Mouse (Mus musculus) forebrain, embryonic 15.5 days (tissue): ENCODE results near the gene Tmem184c. TPM values are rescaled to one million over a fixed set of nuclear protein-coding genes. Genes with fewer than 3 reads are reported as not detected.

Experiments
- ATAC-seq: fragments of 200-750 bp; cut with Nextera tagmentation; replicated peaks from 2 replicates; pipeline ENCODE4 v1.8.0; 2017; ENCODE audit warnings: mild to moderate bottlenecking, moderate TSS enrichment, moderate library complexity
- H3K27ac ChIP-seq: fragments of 300-500 bp; sonication (generic); replicated peaks from 2 replicates; pipeline ENCODE4 v1.5.1; 2015; ENCODE audit warnings: mild to moderate bottlenecking, inconsistent platforms
- H3K27me3 ChIP-seq: fragments of 300-500 bp; sonication (generic); 2 replicates; pipeline ENCODE4 v1.6.1; 2015; ENCODE audit warnings: inconsistent platforms
- H3K36me3 ChIP-seq: fragments of 300-500 bp; sonication (generic); 2 replicates; pipeline ENCODE4 v1.6.1; 2015; ENCODE audit warnings: mild to moderate bottlenecking, inconsistent platforms
- H3K4me1 ChIP-seq: fragments of 300-500 bp; sonication (generic); 2 replicates; pipeline ENCODE4 v1.6.1; 2015; ENCODE audit warnings: inconsistent platforms
- H3K4me2 ChIP-seq: fragments of 300-500 bp; sonication (generic); replicated peaks from 2 replicates; pipeline ENCODE4 v1.6.1; 2015; ENCODE audit warnings: mild to moderate bottlenecking, inconsistent platforms
- H3K4me3 ChIP-seq: fragments of 300-500 bp; sonication (generic); 2 replicates; pipeline ENCODE4 v1.5.1; 2015; ENCODE audit warnings: mild to moderate bottlenecking, inconsistent platforms
- H3K9ac ChIP-seq: fragments of 300-500 bp; sonication (generic); replicated peaks from 2 replicates; pipeline ENCODE4 v1.6.1; 2015; ENCODE audit warnings: mild to moderate bottlenecking, inconsistent platforms
- H3K9me3 ChIP-seq: fragments of 300-500 bp; sonication (generic); 2 replicates; pipeline ENCODE4 v1.6.1; 2016; ENCODE audit warnings: inconsistent platforms
- WGBS: fragments of 180-500 bp; shearing (Covaris S2); methylation state at CpG from one replicate; pipeline ENCODE4 v1.1.7; 2015; ENCODE audit warnings: mixed read lengths; 5-methylcytosine and 5-hydroxymethylcytosine counted together
- polyA plus RNA-seq: library from polyadenylated mRNA; unstranded; fragments of >200 nt; fragmentation: Nextera tagmentation; extraction: Ambion mirVana; gene quantifications from 2 replicates; pipeline ENCODE4 v1.2.1, GENCODE M21; 2015

Gene Tmem184c
- 65.4 and 68.4 TPM in 2 replicates for polyA plus RNA-seq

DNA sequence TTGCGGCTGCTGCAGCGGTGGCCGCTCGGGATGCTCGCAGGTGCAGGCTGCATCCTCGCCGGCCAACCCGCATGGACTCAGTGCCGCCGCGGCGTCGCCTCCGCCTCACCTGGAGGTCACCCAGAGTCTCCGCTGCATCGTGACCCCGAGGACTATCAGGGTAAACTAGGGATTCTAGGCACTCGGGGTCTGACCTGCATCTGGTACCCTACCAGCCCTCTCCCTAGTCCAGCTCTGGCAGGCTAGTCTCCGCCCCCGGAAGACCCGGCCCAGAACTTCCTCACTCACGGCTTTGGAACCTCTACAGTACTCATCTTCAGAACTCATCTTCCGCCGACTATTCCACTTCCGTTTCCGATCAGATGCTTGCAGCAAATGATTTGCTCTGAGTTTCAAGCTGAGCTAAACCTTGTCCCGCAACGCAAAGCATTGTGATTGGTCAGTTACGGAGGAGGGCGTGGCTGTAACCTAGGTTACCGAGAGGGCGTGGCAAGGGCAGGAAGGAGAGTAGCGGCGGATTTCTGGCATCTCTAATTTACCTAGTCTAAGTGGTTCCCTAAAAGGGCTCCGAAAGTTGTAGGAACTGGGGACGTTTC, at the start of gene Tmem184c:
Gene Tmem184c (minus strand): TSS at position 325 of the 596 bp plus-strand sequence.
- H3K9me3 ChIP-seq, result no peaks in the 10 kb centered on the region
- H3K4me2 ChIP-seq, result peak within 1 kb of the TSS; percentile 76
- H3K4me3 ChIP-seq, result peak within 1 kb of the TSS; percentile 70
- peaks cover 22% of the 10 kb centered on the region for H3K4me1 ChIP-seq
- peak within 1 kb of the TSS; percentile 61 for H3K9ac ChIP-seq
- peaks cover 3% of the 10 kb centered on the region for H3K36me3 ChIP-seq
- H3K27ac ChIP-seq, result peak within 1 kb of the TSS; percentile 64
- under 1% methylated on average over 36 of the region's 36 CpGs for WGBS
- no peaks in the 10 kb centered on the region for H3K27me3 ChIP-seq
- ATAC-seq, result peak; percentile 99

DNA sequence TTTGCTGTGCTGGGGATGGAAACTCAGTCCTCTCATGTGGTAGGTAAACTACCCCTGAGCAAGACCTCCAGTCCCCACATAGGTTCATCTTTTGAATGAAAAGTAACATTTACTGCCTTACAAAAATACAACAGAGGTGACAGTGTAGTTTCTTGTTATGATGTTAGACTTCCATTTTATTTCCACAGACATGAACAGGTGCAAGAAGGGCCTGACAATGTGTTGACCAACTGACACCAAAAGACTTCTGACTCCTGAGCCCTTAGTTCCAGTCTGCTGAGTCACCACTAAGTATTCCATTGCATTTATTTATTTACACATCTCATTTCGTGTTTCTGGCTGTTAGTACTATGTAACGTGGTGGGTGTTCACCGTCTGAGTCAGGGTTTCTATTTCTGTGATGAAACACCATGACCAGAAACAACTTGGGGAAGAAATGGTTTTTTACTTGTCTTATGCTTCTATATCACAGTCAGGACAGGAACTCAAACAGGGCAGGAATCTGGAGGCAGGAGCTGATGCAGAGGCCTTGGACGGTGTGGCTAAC, 49.1 kb upstream of the Tmem184c start:
- Histone ChIP-seq H3K36me3 (no peaks in the 10 kb centered on the region), H3K9me3 (no peaks in the 10 kb centered on the region), H3K4me3 (no peak overlapping the region), H3K27ac (no peak overlapping the region), H3K4me2 (no peak overlapping the region), H3K9ac (no peak overlapping the region), H3K4me1 (no peaks in the 10 kb centered on the region), H3K27me3 (no peaks in the 10 kb centered on the region)
- WGBS, result 85% methylated on average over 4 of the region's 4 CpGs
- ATAC-seq, result no peak

DNA sequence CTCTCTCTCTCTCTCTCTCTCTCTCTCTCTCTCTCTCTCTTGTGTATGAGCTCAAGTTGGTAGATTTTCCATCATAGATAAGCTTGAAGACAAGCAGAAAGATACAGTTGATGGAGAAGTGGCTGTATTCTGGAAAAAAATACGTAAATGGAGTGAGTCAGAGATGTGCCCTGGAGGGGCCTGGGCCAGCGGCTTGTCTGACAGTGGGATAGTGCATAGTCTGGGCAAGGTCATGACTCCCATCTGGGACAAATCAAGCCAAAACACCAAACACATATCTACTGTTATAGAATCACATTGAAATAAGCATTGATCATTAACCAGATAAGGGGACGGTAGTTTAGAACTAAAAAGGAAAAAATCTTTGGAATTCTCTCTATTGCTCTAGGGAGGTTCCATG, 47.9 kb upstream of the Tmem184c start:
- H3K4me2 ChIP-seq, result no peak overlapping the region
- no peaks in the 10 kb centered on the region for H3K36me3 ChIP-seq
- no peak overlapping the region for H3K9ac ChIP-seq
- H3K9me3 ChIP-seq, result no peaks in the 10 kb centered on the region
- no peaks in the 10 kb centered on the region for H3K4me1 ChIP-seq
- no peaks in the 10 kb centered on the region for H3K27me3 ChIP-seq
- no peak overlapping the region for H3K27ac ChIP-seq
- H3K4me3 ChIP-seq, result no peak overlapping the region
- no peak for ATAC-seq
- 90% methylated on average over 3 of the region's 3 CpGs for WGBS

DNA sequence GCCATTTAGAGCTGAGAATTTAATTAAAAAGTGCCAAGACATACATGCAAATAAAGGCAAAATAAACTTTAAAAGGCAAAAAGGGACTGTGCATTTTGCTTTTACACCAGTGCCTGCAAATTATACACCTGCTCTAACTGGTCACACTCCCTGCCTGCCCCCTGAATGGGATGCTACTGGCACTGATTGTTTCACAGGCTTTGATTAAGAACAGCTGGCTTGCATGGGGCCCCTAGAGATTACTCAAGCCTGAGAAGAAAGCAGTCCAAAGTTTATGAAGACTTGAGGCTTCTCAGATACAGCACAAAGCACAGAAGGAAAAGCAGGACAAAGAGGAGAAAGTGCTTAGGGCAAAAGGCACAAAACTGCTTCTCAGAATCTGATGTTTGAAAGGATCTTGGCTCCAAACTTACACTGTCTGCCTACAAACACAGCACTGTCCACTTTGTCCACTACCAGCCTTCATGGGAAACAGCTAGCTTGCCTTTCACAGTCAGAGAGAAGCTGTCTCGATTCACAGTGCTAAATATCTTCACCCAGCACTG, 40.2 kb upstream of the Tmem184c start:
- ATAC-seq, result no peak
- Histone ChIP-seq H3K36me3 (no peaks in the 10 kb centered on the region), H3K9me3 (no peaks in the 10 kb centered on the region), H3K4me1 (no peaks in the 10 kb centered on the region), H3K9ac (no peak overlapping the region), H3K27me3 (no peaks in the 10 kb centered on the region), H3K4me2 (no peak overlapping the region), H3K27ac (no peak overlapping the region), H3K4me3 (no peak overlapping the region)
- 58% methylated on average over 1 of the region's 1 CpGs for WGBS

DNA sequence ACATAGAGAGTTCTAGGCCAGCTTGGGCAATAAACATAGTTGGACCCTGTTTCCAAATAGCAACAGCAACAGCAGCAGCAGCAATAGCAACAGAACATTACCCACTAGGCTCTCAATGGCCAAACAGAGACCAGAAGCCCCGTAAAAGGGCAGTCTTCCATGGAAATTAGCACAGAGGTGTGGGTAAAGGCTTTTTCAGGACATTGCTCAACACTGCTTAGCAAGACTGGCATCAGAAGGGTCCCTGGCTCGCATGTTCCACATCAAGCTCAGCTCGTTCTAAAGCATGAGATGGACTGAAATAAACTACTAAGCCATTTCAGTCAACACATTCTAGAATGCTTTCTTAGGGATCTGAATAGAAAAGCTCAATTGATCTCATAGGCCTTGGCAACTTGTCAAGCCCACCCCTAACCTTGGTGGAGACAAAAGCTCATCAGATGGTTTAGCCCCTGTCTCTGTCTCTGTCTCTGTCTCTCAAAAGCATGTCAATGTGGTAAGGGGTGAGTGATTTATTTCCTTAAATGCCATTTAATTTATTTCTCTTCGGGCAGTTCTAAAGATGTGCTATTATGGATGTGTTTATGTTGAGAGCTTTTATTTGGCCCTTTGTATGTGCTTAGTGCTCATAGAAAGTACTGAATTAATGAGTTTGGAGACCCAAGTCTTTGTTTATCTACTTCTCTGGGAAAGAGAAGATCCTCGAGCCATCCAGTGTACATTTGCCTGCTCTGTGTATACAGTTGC, 29.8 kb upstream of the Tmem184c start:
- Histone ChIP-seq H3K9ac (no peak overlapping the region), H3K4me3 (no peak overlapping the region), H3K4me2 (no peak overlapping the region), H3K9me3 (no peaks in the 10 kb centered on the region), H3K27me3 (no peaks in the 10 kb centered on the region), H3K36me3 (no peaks in the 10 kb centered on the region), H3K27ac (no peak overlapping the region), H3K4me1 (no peaks in the 10 kb centered on the region)
- no peak for ATAC-seq
- WGBS, result 31% methylated on average over 5 of the region's 5 CpGs

DNA sequence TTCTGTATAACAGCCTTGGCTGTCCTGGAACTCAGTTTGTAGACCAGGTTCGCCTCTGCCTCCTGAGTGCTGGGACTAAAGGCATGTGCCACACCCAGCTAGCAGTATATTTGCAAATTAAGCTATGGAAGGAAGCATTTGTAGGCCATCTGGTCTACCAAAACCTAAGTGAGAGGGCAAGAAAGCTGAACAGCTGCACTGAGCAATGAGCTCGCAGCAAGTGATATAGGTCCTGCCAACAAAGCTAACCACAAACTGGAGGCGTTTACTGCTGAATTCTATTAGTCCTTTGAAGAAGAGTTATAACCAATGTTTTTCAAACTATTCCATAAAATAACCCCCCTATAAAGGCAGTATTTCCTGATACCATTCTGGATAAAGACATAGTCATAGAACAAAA, 27.1 kb upstream of the Tmem184c start:
- H3K27ac ChIP-seq, result no peak overlapping the region
- no peaks in the 10 kb centered on the region for H3K9me3 ChIP-seq
- no peaks in the 10 kb centered on the region for H3K4me1 ChIP-seq
- H3K9ac ChIP-seq, result no peak overlapping the region
- no peak overlapping the region for H3K4me3 ChIP-seq
- H3K36me3 ChIP-seq, result no peaks in the 10 kb centered on the region
- WGBS, result 84% methylated on average over 3 of the region's 3 CpGs
- no peak for ATAC-seq
- no peaks in the 10 kb centered on the region for H3K27me3 ChIP-seq
- H3K4me2 ChIP-seq, result no peak overlapping the region

DNA sequence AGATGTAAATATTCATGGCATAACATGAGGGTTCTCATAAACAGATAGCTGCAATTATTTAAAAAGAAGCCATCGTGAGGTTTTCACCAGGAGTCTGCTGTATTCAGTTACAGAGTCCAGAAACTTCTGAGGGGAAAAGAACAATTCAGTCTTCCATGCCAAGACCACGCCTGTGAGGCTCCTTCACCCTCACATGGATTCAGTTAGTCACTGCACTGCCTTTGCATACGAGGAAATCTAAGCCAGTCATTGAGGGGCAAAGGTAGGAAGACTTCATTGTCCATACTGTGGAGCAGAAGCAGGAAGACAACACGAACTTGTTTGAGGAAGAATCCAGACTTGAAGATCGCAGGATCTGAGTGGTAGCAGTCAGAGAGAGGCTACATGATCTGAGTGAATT, 23.5 kb upstream of the Tmem184c start:
- no peak overlapping the region for H3K4me3 ChIP-seq
- H3K36me3 ChIP-seq, result no peaks in the 10 kb centered on the region
- no peaks in the 10 kb centered on the region for H3K27me3 ChIP-seq
- WGBS, result 79% methylated on average over 5 of the region's 5 CpGs
- no peak for ATAC-seq
- no peak overlapping the region for H3K27ac ChIP-seq
- no peak overlapping the region for H3K9ac ChIP-seq
- H3K4me1 ChIP-seq, result no peaks in the 10 kb centered on the region
- H3K4me2 ChIP-seq, result no peak overlapping the region
- H3K9me3 ChIP-seq, result no peaks in the 10 kb centered on the region

DNA sequence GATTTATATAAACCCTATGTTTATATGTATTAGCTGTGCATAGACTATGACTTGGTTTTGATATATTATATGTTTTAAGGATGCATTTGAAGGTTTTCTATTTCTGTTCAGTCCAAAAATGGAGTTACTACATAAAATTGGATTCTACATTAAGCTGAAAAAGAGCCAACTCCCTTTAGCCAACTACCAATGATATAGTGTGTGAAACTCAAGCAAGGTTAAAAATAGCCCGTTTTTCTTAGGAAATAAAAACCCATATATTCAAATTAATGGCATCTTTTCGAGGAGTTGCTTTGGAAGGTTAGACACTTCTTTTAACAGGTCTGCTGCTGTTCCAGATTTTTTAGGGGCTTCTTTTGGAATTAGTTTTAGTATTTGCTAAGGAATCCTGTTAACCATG, 22.7 kb upstream of the Tmem184c start:
- ATAC-seq, result no peak
- Histone ChIP-seq H3K4me2 (no peak overlapping the region), H3K4me1 (no peaks in the 10 kb centered on the region), H3K9ac (no peak overlapping the region), H3K9me3 (no peaks in the 10 kb centered on the region), H3K27me3 (no peaks in the 10 kb centered on the region), H3K36me3 (no peaks in the 10 kb centered on the region), H3K27ac (no peak overlapping the region), H3K4me3 (no peak overlapping the region)
- 85% methylated on average over 2 of the region's 2 CpGs for WGBS

DNA sequence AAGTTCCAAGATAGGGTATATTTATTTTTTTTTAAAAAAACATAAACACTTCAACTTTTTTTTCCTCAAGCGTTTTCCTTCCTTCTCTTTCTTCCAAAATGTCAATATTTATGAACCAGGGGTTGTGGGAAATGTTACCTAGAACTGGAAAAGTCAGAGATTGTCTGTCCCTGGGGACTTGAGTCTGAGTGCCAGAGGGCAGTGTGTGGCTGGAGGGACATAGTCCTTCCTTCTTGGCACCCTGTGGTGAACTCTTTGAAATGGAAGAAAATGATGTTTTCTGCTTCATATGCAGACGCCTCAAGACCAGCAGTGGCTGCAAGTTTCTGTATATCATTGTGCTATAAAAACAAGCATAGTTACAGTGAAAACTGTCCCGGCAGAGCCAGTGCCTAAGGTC, 20.2 kb upstream of the Tmem184c start:
- ATAC-seq, result no peak
- Histone ChIP-seq H3K4me1 (no peaks in the 10 kb centered on the region), H3K9ac (no peak overlapping the region), H3K4me3 (no peak overlapping the region), H3K27ac (no peak overlapping the region), H3K36me3 (no peaks in the 10 kb centered on the region), H3K9me3 (no peaks in the 10 kb centered on the region), H3K4me2 (no peak overlapping the region), H3K27me3 (no peaks in the 10 kb centered on the region)
- 49% methylated on average over 3 of the region's 3 CpGs for WGBS

DNA sequence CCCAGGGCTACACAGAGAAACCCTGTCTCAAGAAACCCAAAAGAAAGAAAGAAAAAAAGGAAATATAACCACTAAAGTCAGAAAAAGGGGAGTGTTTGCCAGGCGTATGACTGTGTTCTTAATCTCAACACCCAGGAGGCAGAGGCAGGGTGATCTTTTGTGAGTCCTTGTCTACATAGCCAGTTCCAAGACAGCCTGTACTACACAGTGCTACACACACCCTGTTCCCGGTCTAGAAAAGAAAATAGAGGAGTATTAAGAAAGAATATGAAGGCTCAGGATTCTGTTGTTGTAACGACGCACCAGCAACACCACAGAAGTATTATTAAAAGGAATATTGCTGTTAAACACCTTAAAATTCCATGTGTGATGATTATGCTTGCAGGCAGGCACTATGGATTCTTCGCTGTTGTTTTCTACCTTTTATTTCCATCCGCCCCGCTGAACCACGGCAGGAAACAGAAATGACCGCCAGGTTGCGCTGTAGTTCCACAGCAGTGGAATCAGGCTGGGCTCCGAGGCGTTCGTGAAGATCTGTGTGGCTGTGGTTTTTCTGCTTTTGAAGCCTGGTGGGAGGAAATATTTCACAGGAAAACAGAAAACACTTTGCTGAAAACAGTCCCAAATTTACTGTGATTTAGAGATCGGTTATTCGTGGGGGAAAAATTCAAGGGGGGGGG, 19.5 kb upstream of the Tmem184c start:
- Histone ChIP-seq H3K27me3 (no peaks in the 10 kb centered on the region), H3K9ac (no peak overlapping the region), H3K27ac (no peak overlapping the region), H3K36me3 (no peaks in the 10 kb centered on the region), H3K4me1 (no peaks in the 10 kb centered on the region), H3K9me3 (no peaks in the 10 kb centered on the region), H3K4me3 (no peak overlapping the region), H3K4me2 (no peak overlapping the region)
- WGBS, result 18% methylated on average over 15 of the region's 15 CpGs
- ATAC-seq, result peak; percentile 97

DNA sequence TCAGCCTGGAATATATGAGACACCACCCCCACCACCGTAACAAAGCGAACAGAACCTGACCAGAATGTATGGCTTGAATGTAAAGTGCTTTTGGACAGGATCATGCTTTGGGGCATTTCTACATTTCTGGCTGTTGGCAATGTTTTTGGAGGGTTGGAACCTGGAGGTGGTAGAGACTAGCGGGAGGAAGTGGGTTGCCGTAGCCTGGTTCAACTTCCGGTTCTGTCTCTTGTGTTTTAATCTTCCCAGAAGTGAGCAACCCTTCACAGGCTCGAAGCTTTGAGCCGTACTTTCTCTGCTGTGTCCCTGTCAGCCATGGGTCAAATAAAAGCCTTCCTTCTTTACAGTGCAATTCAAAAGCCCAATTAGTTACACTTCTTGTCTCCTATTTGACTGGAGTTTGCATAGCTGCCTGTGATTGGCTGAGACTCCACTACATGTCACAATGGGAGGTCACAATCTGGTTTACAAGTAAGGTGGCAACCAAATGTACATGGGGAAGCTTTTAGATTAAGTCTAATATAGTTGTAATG, 13.2 kb upstream of the Tmem184c start:
- Histone ChIP-seq H3K9me3 (no peaks in the 10 kb centered on the region), H3K4me3 (no peak overlapping the region), H3K4me1 (no peaks in the 10 kb centered on the region), H3K36me3 (no peaks in the 10 kb centered on the region), H3K4me2 (no peak overlapping the region), H3K9ac (no peak overlapping the region), H3K27ac (no peak overlapping the region), H3K27me3 (no peaks in the 10 kb centered on the region)
- WGBS, result 61% methylated on average over 7 of the region's 7 CpGs
- no peak for ATAC-seq

DNA sequence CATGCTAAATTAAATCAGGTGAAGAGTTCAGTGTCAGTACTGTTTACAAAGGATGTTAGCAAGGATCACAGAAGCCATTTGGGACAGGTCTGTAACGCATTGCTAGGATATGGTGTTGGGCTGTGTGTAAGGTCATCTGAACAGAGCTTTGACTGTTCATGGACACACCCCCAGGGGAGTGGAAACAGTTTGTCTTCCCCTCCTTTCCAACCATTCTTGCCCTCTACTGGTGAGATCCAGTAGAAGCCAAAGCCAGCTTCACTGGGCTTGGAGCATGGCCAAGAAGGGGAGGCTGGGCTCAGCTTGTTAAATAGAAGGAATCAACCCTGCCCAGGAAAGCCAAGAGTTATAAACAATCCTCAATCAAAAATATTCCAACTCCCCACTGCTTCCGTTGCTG, 7.4 kb upstream of the Tmem184c start:
- H3K9ac ChIP-seq, result no peak overlapping the region
- ATAC-seq, result no peak; the same call in 1 of the 2 replicates
- no peaks in the 10 kb centered on the region for H3K9me3 ChIP-seq
- no peaks in the 10 kb centered on the region for H3K4me1 ChIP-seq
- H3K4me3 ChIP-seq, result no peak overlapping the region
- no peak overlapping the region for H3K27ac ChIP-seq
- H3K4me2 ChIP-seq, result no peak overlapping the region
- H3K36me3 ChIP-seq, result no peaks in the 10 kb centered on the region
- H3K27me3 ChIP-seq, result no peaks in the 10 kb centered on the region
- 63% methylated on average over 2 of the region's 2 CpGs for WGBS
